11 mouse cellular contexts compared by ENCODE assay signal in genomic region chr2:3422548-3422947, GRCm38 (mm10). TPM values are rescaled to one million over a fixed set of nuclear protein-coding genes. Genes with fewer than 3 reads are reported as not detected.
DNase-seq lines count a peak whose midpoint lies in the region; ATAC-seq and TF ChIP-seq lines count a peak whose summit lies in the region.
"Had no signal": no experiment of that assay in that cellular context is flagged by ENCODE, and none has a peak within 500 bp of the region (broad histone marks: within the 10 kb centered on the region; RNA-seq: fewer than 3 reads in every experiment).

Gene Meig1 (minus strand): TSS chr2:3422648.

- DNase-seq in heart, postnatal 36 days = no peak
- no peak for DNase-seq in testis, postnatal 14 days (ENCODE audit: low spot score)
- no peak for DNase-seq in adipocyte (ENCODE audit: low spot score)
- DNase-seq in layer of hippocampus, adult 9-10 months (ENCODE audit: low spot score) = no peak
- DNase-seq: kidney, postnatal 36 days; lung, adult 18-20 months; right cerebral cortex, postnatal 25 days had no signal

- WGBS in heart, embryonic 15.5 days = 57% methylated on average over 3 of the region's 3 CpGs
- WGBS in liver, embryonic 12.5 days (ENCODE audit: insufficient replicate concordance) = 56% methylated on average over 3 of the region's 3 CpGs

- H3K27me3 ChIP-seq in heart, embryonic 15.5 days = peaks cover 6% of the 10 kb centered on the region; the same call in 1 of the 2 replicates
- no peaks in the 10 kb centered on the region for H3K27me3 ChIP-seq in testis, adult 2 months (ENCODE audit: control insufficient read depth, insufficient read depth, low read length)
- peaks cover 12% of the 10 kb centered on the region for H3K27me3 ChIP-seq in liver, embryonic 12.5 days (replicated peaks)

- ATAC-seq in heart, embryonic 15.5 days (replicated peaks; ENCODE audit: insufficient number of reproducible peaks, insufficient read depth, low FRiP score, low read depth) = no peak
- ATAC-seq in liver, embryonic 12.5 days = no peak
- ATAC-seq in cerebellum, adult (ENCODE audit: insufficient number of reproducible peaks, low FRiP score, low TSS enrichment) = no peak

- H3K4me1 ChIP-seq in heart, embryonic 15.5 days (replicated peaks) = peaks cover 9% of the 10 kb centered on the region; the same call in 1 of the 2 replicates
- peaks cover 5% of the 10 kb centered on the region for H3K4me1 ChIP-seq in testis, adult 2 months (ENCODE audit: control insufficient read depth, insufficient read depth, low read length)
- H3K4me1 ChIP-seq in liver, embryonic 12.5 days = peaks cover 29% of the 10 kb centered on the region

- H3K27ac ChIP-seq in heart, embryonic 15.5 days = no peak within 1 kb of the TSS
- peak within 1 kb of the TSS; percentile 52 for H3K27ac ChIP-seq in testis, adult 2 months (ENCODE audit: control insufficient read depth, insufficient read depth, low read depth, low read length)
- no peak within 1 kb of the TSS for H3K27ac ChIP-seq in liver, embryonic 12.5 days

- H3K4me3 ChIP-seq in heart, embryonic 15.5 days = peak within 1 kb of the TSS; percentile 70
- H3K4me3 ChIP-seq in testis, adult 2 months (ENCODE audit: control insufficient read depth, low read depth, low read length) = peak within 1 kb of the TSS; percentile 54; the same call in 1 of the 2 replicates
- H3K4me3 ChIP-seq in liver, embryonic 12.5 days = peak within 1 kb of the TSS; percentile 86

- no peak within 1 kb of the TSS for H3K9ac ChIP-seq in heart, embryonic 15.5 days
- H3K9ac ChIP-seq in liver, embryonic 12.5 days = peak within 1 kb of the TSS; percentile 50

- intact Hi-C loops in heart, postnatal 36 days (cut with DNase I) = loop anchor here (5.0 kb wide), 2 partner anchors 90 to 140 kb away; partner anchors contain the start of genes Cdnf, Gm45902, Hspa14 and Nmt2

- no peak for TF ChIP-seq POLR2A in testis, adult 2 months (IDR thresholded peaks at IDR 0.05; ENCODE audit: control insufficient read depth, low read depth, low read length)

- no peaks in the 10 kb centered on the region for H3K9me3 ChIP-seq in heart, embryonic 15.5 days (replicated peaks)
- no peaks in the 10 kb centered on the region for H3K9me3 ChIP-seq in liver, embryonic 12.5 days (replicated peaks)

- H3K36me3 ChIP-seq in heart, embryonic 15.5 days = no peaks in the 10 kb centered on the region
- 0 out of 2 replicates have a peak, but pooled peaks cover 4% of the 10 kb centered on the region for H3K36me3 ChIP-seq in testis, adult 2 months (ENCODE audit: control insufficient read depth, insufficient read depth, low read length)
- H3K36me3 ChIP-seq in liver, embryonic 12.5 days = peaks cover 9% of the 10 kb centered on the region; the same call in 1 of the 2 replicates

- TF ChIP-seq CTCF in testis, adult 2 months (IDR thresholded peaks at IDR 0.05; ENCODE audit: control insufficient read depth, insufficient read depth, insufficient replicate concordance, low read depth, low read length) = no peak

- H3K4me2 ChIP-seq in heart, embryonic 15.5 days = peak within 1 kb of the TSS; percentile 87
- peak within 1 kb of the TSS; percentile 79 for H3K4me2 ChIP-seq in liver, embryonic 12.5 days

RNA-seq across cellular contexts. Expression of gene Meig1, which starts in this region (rescaled TPM):
- polyA plus RNA-seq in heart, embryonic 15.5 days (2015; fragmentation: Nextera tagmentation; extraction: Ambion mirVana) = 0.47 and 1.0 TPM in 2 replicates
- 1 to 10 TPM; 2.4 to 2.7 TPM for total RNA-seq in heart, postnatal 36 days (2021)
- polyA plus RNA-seq in testis, adult 2 months (2012; rRNA removed) = 1,007 and 1,294 TPM in 2 replicates
- polyA plus RNA-seq in liver, embryonic 12.5 days (2016; fragmentation: Nextera tagmentation; extraction: Ambion mirVana) = 0.23 TPM in 1 of 2 replicates, not detected in the other

Comparison
In these comparisons a context has a peak if more than half of its experiments do, and no peak if none do; other contexts are left out.
1. RNA of gene Meig1 (polyA plus RNA-seq): 1,007 to 1,294 TPM in testis, adult 2 months; 0.47 to 1.0 TPM in heart, embryonic 15.5 days and 0.23 TPM in liver, embryonic 12.5 days; every median in the first group is over 100 times any median in the second.
2. Peak in every context shown above with its lines, with median percentiles within 50 percentile points of each other: H3K4me3 ChIP-seq.